Mouse (Mus musculus) myocyte (in vitro differentiated cells): ENCODE results near the gene Timmdc1.

Experiments
- MAX ChIP-seq: IDR thresholded peaks from one replicate; pipeline ENCODE4 v1.6.1; 2011; ENCODE audit warnings: low read depth, mild to moderate bottlenecking, control low read depth
- MYOD1 ChIP-seq, 3 experiments: IDR thresholded peaks; one replicate each; pipeline ENCODE4 v1.6.1; 2011; ENCODE audit warnings: control low read depth in 2 of 3, low read depth in 2 of 3, mild to moderate bottlenecking in 2 of 3, moderate library complexity in 1 of 3; ENCODE audit not compliant: insufficient read length in 2 of 3, control insufficient read depth in 1 of 3
- POLR2A ChIP-seq: IDR thresholded peaks from one replicate; pipeline ENCODE4 v1.6.1; 2011; ENCODE audit warnings: low read depth, mild to moderate bottlenecking, control low read depth, moderate library complexity; ENCODE audit not compliant: insufficient read length
- POLR2AphosphoS2 ChIP-seq: IDR thresholded peaks from one replicate; pipeline ENCODE4 v1.6.1; 2011; ENCODE audit warnings: low read depth, control low read depth; ENCODE audit not compliant: insufficient read length
- REST ChIP-seq: IDR thresholded peaks from one replicate; pipeline ENCODE4 v1.6.1; 2011; ENCODE audit warnings: mild to moderate bottlenecking, control low read depth, moderate library complexity; ENCODE audit not compliant: insufficient read depth, insufficient read length
- SRF ChIP-seq: IDR thresholded peaks from one replicate; pipeline ENCODE4 v1.6.1; 2011; ENCODE audit warnings: low read depth; ENCODE audit not compliant: control insufficient read depth, insufficient read length
- TCF12 ChIP-seq: IDR thresholded peaks from one replicate; pipeline ENCODE4 v1.6.1; 2011; ENCODE audit warnings: mild to moderate bottlenecking, control low read depth; ENCODE audit not compliant: poor library complexity, insufficient read depth, severe bottlenecking
- USF1 ChIP-seq: IDR thresholded peaks from one replicate; pipeline ENCODE4 v1.6.1; 2011; ENCODE audit warnings: low read depth, mild to moderate bottlenecking, control low read depth, moderate library complexity

DNA sequence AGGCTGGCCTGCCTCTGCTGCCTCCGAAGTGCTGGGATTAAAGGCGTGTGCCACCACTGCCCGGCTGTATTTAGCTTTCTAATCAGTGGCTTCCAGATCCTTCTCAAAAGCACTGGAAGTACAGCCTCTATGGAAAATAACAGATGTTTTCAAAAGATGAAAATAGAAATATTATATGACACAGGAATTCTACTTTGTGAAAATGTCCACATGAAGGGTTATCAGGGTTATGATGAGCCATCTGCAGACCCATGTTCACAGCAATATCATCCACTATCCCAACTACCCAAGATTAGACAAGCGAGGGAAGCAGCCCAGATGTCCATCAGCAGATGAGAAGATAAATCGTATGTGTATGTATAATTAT, 50.0 kb downstream of the Timmdc1 start:
- TF ChIP-seq POLR2A (no peak), MAX (no peak), USF1 (no peak), POLR2AphosphoS2 (no peak), REST (no peak), TCF12 (no peak), SRF (no peak), MYOD1 (IDR thresholded peaks at IDR 0.05; ENCODE audit: control insufficient read depth in 1 of 3, insufficient read length in 2 of 3, low read depth in 2 of 3) (no peak)
